Mouse (Mus musculus): Measurements from ENCODE around the gene Tada3. TPM values are rescaled to one million over a fixed set of nuclear protein-coding genes. Genes with fewer than 3 reads are reported as not detected.
A peak's percentile ranks its signal among the peaks of the same experiment; 100 is the strongest.

Tada3 gene
- polyA plus RNA-seq, 1 experiment from 2014 or later: 44.4 TPM

GRCm38 (mm10) chr6:113326533-113327315 lies 51.0 kb downstream of the Tada3 start, which contains the start of gene Ogg1:
Gene Ogg1, plus strand, starts transcription at chr6:113326972.
- Histone ChIP-seq H3K27me3 (replicated peaks; ENCODE audit: control insufficient read depth, insufficient read depth, low read length) (no peaks in the 10 kb centered on the region), H3K27ac (ENCODE audit: low read length) (peak within 1 kb of the TSS; percentile 92), H3K4me2 (ENCODE audit: low read depth, low read length) (peak within 1 kb of the TSS; percentile 96), H3K4me3 (ENCODE audit: low read length) (peak within 1 kb of the TSS; percentile 70), H3K36me3 (ENCODE audit: control insufficient read depth, insufficient read depth, low read length) (peaks cover 11% of the 10 kb centered on the region), H3K4me1 (ENCODE audit: control insufficient read depth, insufficient read depth, low read length) (peaks cover 9% of the 10 kb centered on the region; the same call in 1 of the 2 replicates), H3K9ac (ENCODE audit: low read depth, low read length) (peak within 1 kb of the TSS; percentile 82), H3K9me3 (ENCODE audit: control insufficient read depth, low read length) (no peaks in the 10 kb centered on the region)
- peak; percentile 99 for ATAC-seq
- WGBS: under 1% methylated on average over 52 of the region's 52 CpGs

Small RNAs within 50 kb of the gene (microRNA-seq; reads per million reads assigned to microRNA genes)
- not detected for gene Gm24387

Other genes with a start within 250 kb of the Tada3 start
- gene Lhfpl4, start 182.5 kb downstream of the Tada3 start, polyA plus RNA-seq (2015; fragmentation: Nextera tagmentation; extraction: Ambion mirVana): 1.2 and 1.5 TPM in 2 replicates
- 28.8 and 32.3 TPM in 2 replicates for gene Mtmr14, start 140.0 kb downstream of the Tada3 start, polyA plus RNA-seq (2015; fragmentation: Nextera tagmentation; extraction: Ambion mirVana)
- gene Cpne9, start 95.6 kb downstream of the Tada3 start, polyA plus RNA-seq (2015; fragmentation: Nextera tagmentation; extraction: Ambion mirVana): 0.02 TPM in 1 of 2 replicates, not detected in the other
- 11.6 and 13.4 TPM in 2 replicates for gene Brpf1, start 70.7 kb downstream of the Tada3 start, polyA plus RNA-seq (2015; fragmentation: Nextera tagmentation; extraction: Ambion mirVana)
- 10.7 and 10.9 TPM in 2 replicates for gene Ogg1, start 50.9 kb downstream of the Tada3 start, polyA plus RNA-seq (2015; fragmentation: Nextera tagmentation; extraction: Ambion mirVana)
- gene Camk1, start 33.9 kb downstream of the Tada3 start, polyA plus RNA-seq (2015; fragmentation: Nextera tagmentation; extraction: Ambion mirVana): 66.4 and 66.8 TPM in 2 replicates
- 449 and 456 TPM in 2 replicates for gene Arpc4, start 232 bp upstream of the Tada3 start, polyA plus RNA-seq (2015; fragmentation: Nextera tagmentation; extraction: Ambion mirVana)
- gene Ttll3, start 11.4 kb upstream of the Tada3 start, polyA plus RNA-seq (2015; fragmentation: Nextera tagmentation; extraction: Ambion mirVana): 3.0 and 3.3 TPM in 2 replicates
- 32.4 and 35.5 TPM in 2 replicates for gene Rpusd3, start 41.5 kb upstream of the Tada3 start, polyA plus RNA-seq (2015; fragmentation: Nextera tagmentation; extraction: Ambion mirVana)
- gene Cidec, start 57.9 kb upstream of the Tada3 start, polyA plus RNA-seq (2015; fragmentation: Nextera tagmentation; extraction: Ambion mirVana): 24.4 and 35.0 TPM in 2 replicates
- gene Jagn1, start 64.7 kb upstream of the Tada3 start, polyA plus RNA-seq (2015; fragmentation: Nextera tagmentation; extraction: Ambion mirVana): 82.6 and 89.7 TPM in 2 replicates
- 7.7 and 9.5 TPM in 2 replicates for gene Il17re, start 80.6 kb upstream of the Tada3 start, polyA plus RNA-seq (2015; fragmentation: Nextera tagmentation; extraction: Ambion mirVana)
- gene Il17rc, start 93.5 kb upstream of the Tada3 start, polyA plus RNA-seq (2015; fragmentation: Nextera tagmentation; extraction: Ambion mirVana): 34.6 and 38.0 TPM in 2 replicates
- 20.6 and 22.9 TPM in 2 replicates for gene Creld1, start 105.4 kb upstream of the Tada3 start, polyA plus RNA-seq (2015; fragmentation: Nextera tagmentation; extraction: Ambion mirVana)
- gene Prrt3, start 124.0 kb upstream of the Tada3 start, polyA plus RNA-seq (2015; fragmentation: Nextera tagmentation; extraction: Ambion mirVana): 0.22 and 0.42 TPM in 2 replicates
- gene Emc3, start 153.8 kb upstream of the Tada3 start, polyA plus RNA-seq (2015; fragmentation: Nextera tagmentation; extraction: Ambion mirVana): 93.1 and 94.5 TPM in 2 replicates
- 5.5 and 7.0 TPM in 2 replicates for gene Fancd2, start 153.8 kb upstream of the Tada3 start, polyA plus RNA-seq (2015; fragmentation: Nextera tagmentation; extraction: Ambion mirVana)
- gene Fancd2os, start 222.8 kb upstream of the Tada3 start, polyA plus RNA-seq (2015; fragmentation: Nextera tagmentation; extraction: Ambion mirVana): 0.20 TPM in 1 of 2 replicates, not detected in the other
- 185 and 199 TPM in 2 replicates for gene Brk1, start 226.9 kb upstream of the Tada3 start, polyA plus RNA-seq (2015; fragmentation: Nextera tagmentation; extraction: Ambion mirVana)
- 27.5 and 30.5 TPM in 2 replicates for gene Vhl, start 246.1 kb upstream of the Tada3 start, polyA plus RNA-seq (2015; fragmentation: Nextera tagmentation; extraction: Ambion mirVana)